Mouse (Mus musculus) ovary, adult 10 weeks (tissue): Measurements from ENCODE around the gene Asb18. TPM values are rescaled to one million over a fixed set of nuclear protein-coding genes. Genes with fewer than 3 reads are reported as not detected.

Experiments
- polyA plus RNA-seq: library from polyadenylated mRNA; stranded (reverse); fragments of 350-450 nt; fragmentation: Illumina TruSeq; extraction: RNeasy Lipid Tissue Mini Kit (QIAGEN cat#74804); gene quantifications from one replicate; pipeline ENCODE4 v1.2.3, GENCODE M21; 2014

The Asb18 gene
- not detected for polyA plus RNA-seq

GRCm38 (mm10) chr1:90014446-90014845 is at the start of gene Asb18:
Gene Asb18 (minus strand): TSS chr1:90014666.

GRCm38 (mm10) chr1:89931120-89931519 is 83.3 kb downstream of the Asb18 start, which contains the start of gene Gbx2:
Gene Gbx2 (minus strand): TSS chr1:89931179.

Other genes with a start within 250 kb of the Asb18 start
- gene Gbx2, start 83.5 kb downstream of the Asb18 start, polyA plus RNA-seq = 4.2 TPM
- 6.6 TPM for gene Iqca, start 138.7 kb upstream of the Asb18 start, polyA plus RNA-seq
- 7.6 TPM for gene Ackr3, start 189.3 kb upstream of the Asb18 start, polyA plus RNA-seq